Mouse (Mus musculus): ENCODE results near the gene Lmo2. TPM values are rescaled to one million over a fixed set of nuclear protein-coding genes. Genes with fewer than 3 reads are reported as not detected.

Gene Lmo2
- total and polyA plus RNA-seq, 2 experiments from 2014 or later, result 5.7 to 12.3 TPM

GRCm38 (mm10) chr2:103955714-103956113, 2.1 kb upstream of the Lmo2 start:
- Histone ChIP-seq H3K27ac (ENCODE audit: low read depth) (no peak overlapping the region), H3K4me2 (ENCODE audit: low read depth, low read length) (no peak overlapping the region), H3K9ac (replicated peaks; ENCODE audit: low read depth, low read length) (no peak overlapping the region), H3K27me3 (ENCODE audit: control insufficient read depth, insufficient read depth, low read length) (0 out of 2 replicates have a peak, but pooled peaks cover 9% of the 10 kb centered on the region), H3K4me3 (ENCODE audit: low read depth, low read length) (no peak overlapping the region), H3K36me3 (replicated peaks; ENCODE audit: control insufficient read depth, insufficient read depth, low read length) (no peaks in the 10 kb centered on the region), H3K9me3 (replicated peaks; ENCODE audit: control insufficient read depth, low read length) (no peaks in the 10 kb centered on the region), H3K4me1 (ENCODE audit: control insufficient read depth, insufficient read depth) (no peaks in the 10 kb centered on the region)
- ATAC-seq (ENCODE audit: insufficient read depth, low read depth) (no peak), DNase-seq (ENCODE audit: low spot score) (no peak)
- WGBS, result 63% methylated on average over 3 of the region's 3 CpGs
- no peak for TF ChIP-seq CTCF (IDR thresholded peaks at IDR 0.05; ENCODE audit: low read depth)
- no peak for TF ChIP-seq EP300 (IDR thresholded peaks at IDR 0.05; ENCODE audit: low read depth)

GRCm38 (mm10) chr2:103956867-103957266, 919 bp upstream of the Lmo2 start:
- H3K9ac ChIP-seq (replicated peaks; ENCODE audit: low read depth, low read length), result no peak overlapping the region
- H3K4me2 ChIP-seq (ENCODE audit: low read depth, low read length), result no peak overlapping the region
- WGBS, result 84% methylated on average over 6 of the region's 6 CpGs
- DNase-seq (ENCODE audit: low spot score) (no peak), ATAC-seq (ENCODE audit: insufficient read depth, low read depth) (no peak)
- no peaks in the 10 kb centered on the region for H3K9me3 ChIP-seq (replicated peaks; ENCODE audit: control insufficient read depth, low read length)
- TF ChIP-seq CTCF (IDR thresholded peaks at IDR 0.05; ENCODE audit: low read depth), result no peak
- no peak for TF ChIP-seq EP300 (IDR thresholded peaks at IDR 0.05; ENCODE audit: low read depth)
- H3K27me3 ChIP-seq (ENCODE audit: control insufficient read depth, insufficient read depth, low read length), result 0 out of 2 replicates have a peak, but pooled peaks cover 6% of the 10 kb centered on the region
- no peak overlapping the region for H3K27ac ChIP-seq (ENCODE audit: low read depth)
- H3K36me3 ChIP-seq (replicated peaks; ENCODE audit: control insufficient read depth, insufficient read depth, low read length), result no peaks in the 10 kb centered on the region
- H3K4me3 ChIP-seq (ENCODE audit: low read depth, low read length), result no peak overlapping the region
- no peaks in the 10 kb centered on the region for H3K4me1 ChIP-seq (ENCODE audit: control insufficient read depth, insufficient read depth)

- Histone ChIP-seq H3K9ac (replicated peaks; ENCODE audit: low read depth, low read length) (no peak overlapping the region), H3K4me1 (ENCODE audit: control insufficient read depth, insufficient read depth) (no peaks in the 10 kb centered on the region), H3K9me3 (replicated peaks; ENCODE audit: control insufficient read depth, low read length) (no peaks in the 10 kb centered on the region), H3K27ac (ENCODE audit: low read depth) (no peak overlapping the region), H3K36me3 (replicated peaks; ENCODE audit: control insufficient read depth, insufficient read depth, low read length) (no peaks in the 10 kb centered on the region), H3K4me3 (ENCODE audit: low read depth, low read length) (no peak overlapping the region), H3K4me2 (ENCODE audit: low read depth, low read length) (no peak overlapping the region), H3K27me3 (ENCODE audit: control insufficient read depth, insufficient read depth, low read length) (no peaks in the 10 kb centered on the region)
- TF ChIP-seq EP300 (IDR thresholded peaks at IDR 0.05; ENCODE audit: low read depth) (no peak), CTCF (IDR thresholded peaks at IDR 0.05; ENCODE audit: low read depth) (no peak)
- 58% methylated on average over 3 of the region's 3 CpGs for WGBS
- DNase-seq (ENCODE audit: low spot score), result no peak
- ATAC-seq (ENCODE audit: insufficient read depth, low read depth), result no peak
Observed at GRCm38 (mm10) chr2:103958634-103959033, 848 bp downstream of the Lmo2 start.

GRCm38 (mm10) chr2:103959066-103959465, 1.3 kb downstream of the Lmo2 start:
- ATAC-seq (ENCODE audit: insufficient read depth, low read depth) (no peak), DNase-seq (ENCODE audit: low spot score) (no peak)
- Histone ChIP-seq H3K4me1 (ENCODE audit: control insufficient read depth, insufficient read depth) (no peaks in the 10 kb centered on the region), H3K36me3 (replicated peaks; ENCODE audit: control insufficient read depth, insufficient read depth, low read length) (no peaks in the 10 kb centered on the region), H3K9ac (replicated peaks; ENCODE audit: low read depth, low read length) (no peak overlapping the region), H3K27ac (ENCODE audit: low read depth) (no peak overlapping the region), H3K27me3 (ENCODE audit: control insufficient read depth, insufficient read depth, low read length) (no peaks in the 10 kb centered on the region), H3K4me3 (ENCODE audit: low read depth, low read length) (no peak overlapping the region), H3K9me3 (replicated peaks; ENCODE audit: control insufficient read depth, low read length) (no peaks in the 10 kb centered on the region), H3K4me2 (ENCODE audit: low read depth, low read length) (no peak overlapping the region)
- WGBS, result 86% methylated on average over 5 of the region's 5 CpGs
- TF ChIP-seq CTCF (IDR thresholded peaks at IDR 0.05; ENCODE audit: low read depth), result no peak
- TF ChIP-seq EP300 (IDR thresholded peaks at IDR 0.05; ENCODE audit: low read depth), result no peak

- no peaks in the 10 kb centered on the region for H3K36me3 ChIP-seq (replicated peaks; ENCODE audit: control insufficient read depth, insufficient read depth, low read length)
- H3K9me3 ChIP-seq (replicated peaks; ENCODE audit: control insufficient read depth, low read length), result no peaks in the 10 kb centered on the region
- TF ChIP-seq CTCF (IDR thresholded peaks at IDR 0.05; ENCODE audit: low read depth) (no peak), EP300 (IDR thresholded peaks at IDR 0.05; ENCODE audit: low read depth) (no peak)
- whole genome bisulfite sequencing, result 85% methylated on average over 6 of the region's 6 CpGs
- no peak overlapping the region for H3K27ac ChIP-seq (ENCODE audit: low read depth)
- H3K4me1 ChIP-seq (ENCODE audit: control insufficient read depth, insufficient read depth), result no peaks in the 10 kb centered on the region
- no peak overlapping the region for H3K4me3 ChIP-seq (ENCODE audit: low read depth, low read length)
- H3K4me2 ChIP-seq (ENCODE audit: low read depth, low read length), result no peak overlapping the region
- ATAC-seq (ENCODE audit: insufficient read depth, low read depth) (no peak), DNase-seq (ENCODE audit: low spot score) (no peak)
- no peak overlapping the region for H3K9ac ChIP-seq (replicated peaks; ENCODE audit: low read depth, low read length)
- H3K27me3 ChIP-seq (ENCODE audit: control insufficient read depth, insufficient read depth, low read length), result no peaks in the 10 kb centered on the region
Observed at GRCm38 (mm10) chr2:103959574-103959973, 1.8 kb downstream of the Lmo2 start.

- Histone ChIP-seq H3K4me3 (ENCODE audit: low read depth, low read length) (no peak overlapping the region), H3K4me1 (ENCODE audit: control insufficient read depth, insufficient read depth) (no peaks in the 10 kb centered on the region), H3K9ac (replicated peaks; ENCODE audit: low read depth, low read length) (no peak overlapping the region), H3K9me3 (replicated peaks; ENCODE audit: control insufficient read depth, low read length) (no peaks in the 10 kb centered on the region), H3K27me3 (ENCODE audit: control insufficient read depth, insufficient read depth, low read length) (peaks cover 17% of the 10 kb centered on the region; the same call in 1 of the 2 replicates), H3K27ac (ENCODE audit: low read depth) (no peak overlapping the region), H3K4me2 (ENCODE audit: low read depth, low read length) (no peak overlapping the region), H3K36me3 (replicated peaks; ENCODE audit: control insufficient read depth, insufficient read depth, low read length) (no peaks in the 10 kb centered on the region)
- 45% methylated on average over 4 of the region's 4 CpGs for WGBS
- ATAC-seq (ENCODE audit: insufficient read depth, low read depth) (no peak), DNase-seq (ENCODE audit: low spot score) (no peak)
- TF ChIP-seq EP300 (IDR thresholded peaks at IDR 0.05; ENCODE audit: low read depth), result no peak
- no peak for TF ChIP-seq CTCF (IDR thresholded peaks at IDR 0.05; ENCODE audit: low read depth)
Observed at GRCm38 (mm10) chr2:103962349-103962748, 4.6 kb downstream of the Lmo2 start.
